11 mouse cellular contexts compared by ENCODE assay signal in the genomic region with DNA sequence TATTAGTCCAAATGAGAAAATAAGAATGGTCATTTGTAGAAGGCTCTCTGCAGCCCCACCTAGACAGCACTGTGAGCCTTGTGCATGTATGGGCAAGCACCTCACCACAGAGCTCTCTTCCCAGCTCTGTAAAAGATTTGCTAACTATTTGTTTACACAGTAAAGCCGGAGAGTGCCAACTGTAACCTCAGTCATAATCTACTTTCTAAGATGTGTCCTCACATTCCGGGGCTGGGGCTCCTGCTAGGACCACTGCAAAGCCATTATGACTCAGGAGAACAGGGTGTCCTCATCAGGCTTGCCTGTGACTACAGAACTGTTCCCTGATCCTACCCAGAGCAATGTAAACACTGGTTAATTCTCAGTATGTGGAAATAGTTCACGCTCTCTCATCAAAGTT. TPM values are rescaled to one million over a fixed set of nuclear protein-coding genes. Genes with fewer than 3 reads are reported as not detected.
DNase-seq lines count a peak whose midpoint lies in the region; ATAC-seq and TF ChIP-seq lines count a peak whose summit lies in the region.
"Had no signal": no experiment of that assay in that cellular context is flagged by ENCODE, and none has a peak within 500 bp of the region (broad histone marks: within the 10 kb centered on the region; RNA-seq: fewer than 3 reads in every experiment).

No protein-coding gene starts in this region.

- ATAC-seq in intestine, postnatal 0 days = peak; percentile 60
- ATAC-seq in liver, postnatal 0 days = peak; percentile 89
- no peak for ATAC-seq in forebrain, embryonic 11.5 days (replicated peaks; ENCODE audit: low FRiP score)

- no peak overlapping the region for H3K4me2 ChIP-seq in intestine, postnatal 0 days (replicated peaks; ENCODE audit: low read depth)
- no peak overlapping the region for H3K4me2 ChIP-seq in liver, postnatal 0 days (ENCODE audit: low read depth, low read length)
- no peak overlapping the region for H3K4me2 ChIP-seq in forebrain, embryonic 11.5 days (ENCODE audit: low read depth, low read length, severe bottlenecking)
- H3K4me2 ChIP-seq: hindbrain, embryonic 12.5 days had no signal

- H3K27ac ChIP-seq in intestine, postnatal 0 days (ENCODE audit: low read depth, low read length) = no peak overlapping the region
- H3K27ac ChIP-seq in liver, postnatal 0 days (ENCODE audit: low read depth) = peak overlapping the region; percentile 66
- no peak overlapping the region for H3K27ac ChIP-seq in forebrain, embryonic 11.5 days (ENCODE audit: low read depth, low read length)
- H3K27ac ChIP-seq: hindbrain, embryonic 12.5 days had no signal

- H3K9me3 ChIP-seq in intestine, postnatal 0 days (ENCODE audit: control insufficient read depth) = no peaks in the 10 kb centered on the region
- no peaks in the 10 kb centered on the region for H3K9me3 ChIP-seq in liver, postnatal 0 days (ENCODE audit: low read length)
- no peaks in the 10 kb centered on the region for H3K9me3 ChIP-seq in forebrain, embryonic 11.5 days (ENCODE audit: control insufficient read depth, low read length)
- H3K9me3 ChIP-seq: hindbrain, embryonic 12.5 days had no signal

- no peaks in the 10 kb centered on the region for H3K36me3 ChIP-seq in intestine, postnatal 0 days (ENCODE audit: control insufficient read depth, insufficient read depth)
- H3K36me3 ChIP-seq in liver, postnatal 0 days (replicated peaks; ENCODE audit: insufficient read depth, low read length) = no peaks in the 10 kb centered on the region
- H3K36me3 ChIP-seq in forebrain, embryonic 11.5 days (ENCODE audit: control insufficient read depth, insufficient read depth, low read length) = no peaks in the 10 kb centered on the region
- H3K36me3 ChIP-seq: hindbrain, embryonic 12.5 days had no signal

- TF ChIP-seq CTCF in intestine, postnatal 0 days (IDR thresholded peaks at IDR 0.05; ENCODE audit: low read depth) = no peak
- no peak for TF ChIP-seq CTCF in liver, postnatal 0 days (IDR thresholded peaks at IDR 0.05; ENCODE audit: low read depth)

- DNase-seq in urinary bladder, postnatal 14 days (ENCODE audit: low spot score) = peak; percentile 51
- no peak for DNase-seq in urinary bladder, adult 2 months (ENCODE audit: low spot score)
- DNase-seq in liver, postnatal 0 days = no peak
- peak; percentile 38 for DNase-seq in yolk sac, embryonic 10.5 days (ENCODE audit: low spot score)
- DNase-seq in forebrain, embryonic 11.5 days (ENCODE audit: low spot score) = no peak
- DNase-seq in spleen, adult 18-20 months = no peak
- DNase-seq: cerebellum, adult 18-20 months; gastrocnemius, postnatal 36 days had no signal

- WGBS in intestine, postnatal 0 days = 24% methylated on average over 3 of the region's 3 CpGs
- 46% methylated on average over 3 of the region's 3 CpGs for WGBS in liver, postnatal 0 days (ENCODE audit: insufficient replicate concordance)
- WGBS in forebrain, embryonic 11.5 days = 88% methylated on average over 3 of the region's 3 CpGs

- H3K27me3 ChIP-seq in intestine, postnatal 0 days (replicated peaks; ENCODE audit: control insufficient read depth, insufficient read depth, low read length) = no peaks in the 10 kb centered on the region
- no peaks in the 10 kb centered on the region for H3K27me3 ChIP-seq in liver, postnatal 0 days (ENCODE audit: insufficient read depth, low read length)
- H3K27me3 ChIP-seq in forebrain, embryonic 11.5 days (ENCODE audit: control insufficient read depth, insufficient read depth, low read length) = no peaks in the 10 kb centered on the region
- H3K27me3 ChIP-seq: CH12.LX; hindbrain, embryonic 12.5 days had no signal

- no peak overlapping the region for H3K9ac ChIP-seq in intestine, postnatal 0 days (ENCODE audit: low read depth, low read length)
- no peak overlapping the region for H3K9ac ChIP-seq in liver, postnatal 0 days (replicated peaks)
- no peak overlapping the region for H3K9ac ChIP-seq in forebrain, embryonic 11.5 days (ENCODE audit: low read length)
- H3K9ac ChIP-seq: hindbrain, embryonic 12.5 days had no signal

- H3K4me1 ChIP-seq in intestine, postnatal 0 days (replicated peaks; ENCODE audit: control insufficient read depth, insufficient read depth, low read length) = no peaks in the 10 kb centered on the region
- peaks cover 8% of the 10 kb centered on the region; the same call in 1 of the 2 replicates for H3K4me1 ChIP-seq in liver, postnatal 0 days (ENCODE audit: insufficient read depth)
- H3K4me1 ChIP-seq in forebrain, embryonic 11.5 days (replicated peaks; ENCODE audit: control insufficient read depth, insufficient read depth, low read length) = no peaks in the 10 kb centered on the region

- H3K4me3 ChIP-seq in intestine, postnatal 0 days (ENCODE audit: low read depth, low read length) = no peak overlapping the region
- no peak overlapping the region for H3K4me3 ChIP-seq in liver, postnatal 0 days (ENCODE audit: low read depth, low read length)
- H3K4me3 ChIP-seq in forebrain, embryonic 11.5 days (ENCODE audit: low read depth, low read length) = no peak overlapping the region
- H3K4me3 ChIP-seq: hindbrain, embryonic 12.5 days had no signal

- peak; percentile 85; the same call in 1 of the 2 replicates for TF ChIP-seq EP300 in liver, postnatal 0 days (IDR thresholded peaks at IDR 0.05; ENCODE audit: low read depth)

RNA-seq across cellular contexts. Expression of a gene that starts 9.5 kb away (rescaled TPM):
- polyA plus RNA-seq in urinary bladder, adult 2 months (2012; rRNA removed) = 56.6 and 67.4 TPM in 2 replicates
- 12.9 and 19.6 TPM in 2 replicates for polyA plus RNA-seq in intestine, postnatal 0 days (2015; fragmentation: Nextera tagmentation; extraction: Ambion mirVana)
- polyA plus RNA-seq in liver, postnatal 0 days (2015; fragmentation: Nextera tagmentation; extraction: Ambion mirVana) = 22.9 and 24.0 TPM in 2 replicates
- 23.6 and 24.7 TPM in 2 replicates for polyA plus RNA-seq in forebrain, embryonic 11.5 days (2014; fragmentation: Nextera tagmentation; extraction: Ambion mirVana)

Comparison
In these comparisons a context has a peak if more than half of its experiments do, and no peak if none do; other contexts are left out.
1. DNase-seq: peak in urinary bladder, postnatal 14 days (single experiment) and yolk sac, embryonic 10.5 days (single experiment); none in urinary bladder, adult 2 months (single experiment), liver, postnatal 0 days (single experiment), forebrain, embryonic 11.5 days (single experiment) and spleen, adult 18-20 months (0 of 2).